Mouse (Mus musculus): ENCODE results near the gene Chst15.

Chst15 gene

DNA sequence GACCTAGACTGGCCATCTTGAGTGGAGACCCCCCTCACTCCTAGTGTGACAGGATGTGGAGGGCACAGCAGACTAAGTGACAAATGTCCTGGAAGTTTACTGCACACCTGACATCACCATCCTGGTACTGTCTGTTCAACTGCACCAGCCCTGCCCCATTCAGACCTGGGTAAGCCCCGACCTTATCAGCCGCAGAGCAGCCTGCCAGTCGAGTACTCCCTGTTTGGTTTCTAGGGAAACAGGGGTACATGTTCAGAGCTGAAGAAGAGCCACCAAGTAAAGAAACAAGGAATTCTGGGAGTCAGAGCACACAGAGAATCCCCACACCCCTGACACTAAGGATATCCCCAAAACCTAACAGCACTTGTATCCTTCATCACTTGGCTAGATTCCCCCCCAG, 55.1 kb downstream of the Chst15 start:
- DNase-seq: no peak

- no peak for DNase-seq
Measured at GRCm38 (mm10) chr7:132260632-132261031, 56.4 kb downstream of the Chst15 start.

DNA sequence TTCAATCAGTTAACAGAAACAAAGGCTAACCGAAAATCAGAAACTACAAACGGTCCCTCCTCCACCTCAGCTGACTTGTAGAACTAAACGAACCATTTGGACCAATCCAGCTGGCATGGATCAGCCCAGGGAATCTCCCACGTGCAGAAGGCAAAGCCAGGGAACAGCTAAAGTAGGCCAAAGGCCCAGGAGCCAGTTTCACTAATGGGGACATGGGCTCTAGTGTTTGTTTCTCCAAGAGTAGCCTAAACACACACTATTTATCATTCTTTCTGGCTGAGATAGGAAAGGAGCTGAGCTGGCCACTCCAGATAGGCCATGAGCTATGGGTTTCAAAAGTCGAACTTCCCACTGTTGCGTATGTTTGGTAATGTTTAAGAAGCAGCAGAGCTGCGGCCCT, 58.2 kb downstream of the Chst15 start:
- peak in 1 of 2 experiments; percentile 34 for DNase-seq

DNA sequence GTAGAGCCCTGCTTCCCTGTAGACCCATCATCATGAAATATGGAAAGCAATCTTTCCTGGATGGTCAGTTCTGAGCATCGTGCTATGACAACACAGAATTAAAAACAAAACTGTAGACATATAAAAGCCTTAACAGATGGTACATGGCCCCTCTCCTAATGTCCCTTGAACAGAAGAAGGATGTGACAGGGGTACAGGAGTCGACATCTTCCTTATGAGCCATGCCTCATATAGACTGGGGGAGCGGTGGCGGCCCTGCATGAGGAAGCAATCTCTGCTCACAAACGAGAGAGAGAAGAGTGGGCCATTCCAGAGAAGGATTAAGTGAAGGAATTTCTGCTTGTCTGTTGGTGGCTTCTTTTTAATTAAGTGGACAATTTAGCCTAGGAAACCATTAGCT, 58.8 kb downstream of the Chst15 start:
- DNase-seq: no peak

DNA sequence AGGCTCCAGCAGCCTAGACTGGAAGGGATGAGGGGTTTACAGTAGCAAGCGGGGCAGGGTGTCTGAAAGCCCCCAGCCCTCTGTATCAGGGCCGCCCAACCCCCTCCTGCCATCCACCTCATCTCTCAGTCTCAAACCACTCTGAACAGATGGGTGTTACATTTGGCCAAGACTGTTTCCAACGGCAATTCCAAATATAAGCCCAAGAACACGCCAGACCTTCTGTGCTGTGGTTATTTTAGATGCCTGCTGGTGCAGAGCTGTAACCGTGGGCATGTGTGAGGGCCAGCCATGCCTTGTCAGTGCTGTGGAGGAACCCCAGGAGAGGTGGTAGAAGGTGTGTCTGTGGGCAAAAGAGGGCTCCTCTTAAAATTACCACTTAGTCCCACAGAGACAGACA, 63.5 kb downstream of the Chst15 start:
- DNase-seq: no peak

DNA sequence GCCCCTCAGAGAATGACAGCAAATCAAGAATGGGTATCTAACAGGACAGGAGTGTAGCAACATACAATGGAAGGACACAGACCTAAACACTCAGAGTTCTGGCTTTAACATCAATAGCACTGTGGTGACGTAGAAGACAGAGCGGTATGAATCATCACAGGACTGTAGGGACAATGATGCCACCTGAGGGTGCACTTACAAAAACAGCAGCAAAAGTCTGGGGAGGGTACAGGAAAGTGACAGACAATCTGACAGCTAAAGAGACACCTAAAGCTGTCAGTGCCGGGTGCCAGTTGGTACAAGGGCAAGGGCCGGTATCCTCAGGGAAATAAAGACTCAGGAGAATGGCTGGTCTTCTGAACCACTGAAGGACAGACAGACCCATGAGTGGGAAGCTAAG, 64.0 kb downstream of the Chst15 start:
- no peak for DNase-seq

DNA sequence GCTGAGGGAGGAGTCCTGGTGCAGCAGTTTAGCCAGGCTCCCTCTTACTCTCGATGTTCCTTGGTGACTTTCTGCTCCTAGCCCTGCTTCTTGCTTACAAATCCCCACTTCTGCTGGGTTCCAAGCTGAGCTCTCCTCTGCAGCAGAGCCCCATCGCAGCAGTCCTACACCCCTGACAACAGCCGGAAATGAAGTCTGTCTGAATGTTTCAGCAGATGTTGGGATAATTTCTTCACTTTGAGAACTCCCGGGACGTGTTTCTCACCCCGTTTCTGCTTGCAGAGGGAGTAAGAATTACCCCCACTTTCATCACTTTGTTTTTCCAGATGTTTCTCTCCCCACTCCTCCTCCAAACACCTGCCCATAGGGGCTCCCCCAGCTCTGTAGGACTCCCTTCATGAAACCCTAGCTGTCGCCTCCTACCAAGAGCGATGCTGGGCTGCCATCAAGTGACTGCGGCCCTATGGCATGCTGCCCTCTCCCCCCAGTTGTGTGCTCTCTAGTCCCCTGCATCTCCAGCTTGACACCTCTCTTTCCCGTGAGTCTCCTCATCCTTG, 67.4 kb downstream of the Chst15 start:
- no peak for DNase-seq

- no peak for DNase-seq
Measured at GRCm38 (mm10) chr7:132247567-132247966, 69.5 kb downstream of the Chst15 start.

DNA sequence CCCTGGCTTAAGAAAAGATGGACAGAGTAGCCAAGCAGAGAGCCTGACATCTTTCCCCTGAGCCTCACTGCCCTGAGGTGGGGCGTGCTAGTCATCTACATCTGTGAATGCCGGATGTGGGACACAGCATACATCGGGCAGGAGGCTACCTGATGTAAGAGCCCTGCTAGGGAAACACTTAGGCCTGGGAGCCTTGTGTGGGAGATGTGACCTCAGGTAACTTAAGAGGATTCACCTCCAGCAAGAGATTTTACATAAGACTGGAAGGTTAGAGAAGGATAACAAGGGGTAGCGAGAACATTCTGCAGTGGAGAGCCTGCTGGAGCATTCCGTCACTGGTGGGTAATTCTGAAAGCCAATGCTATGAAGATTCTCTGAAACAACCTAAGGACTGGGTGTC, 69.9 kb downstream of the Chst15 start:
- DNase-seq: no peak

GRCm38 (mm10) chr7:132245730-132246129, 71.3 kb downstream of the Chst15 start:
- DNase-seq: peak; percentile 39 to 74

GRCm38 (mm10) chr7:132244637-132245036, 72.4 kb downstream of the Chst15 start:
- DNase-seq: no peak

DNA sequence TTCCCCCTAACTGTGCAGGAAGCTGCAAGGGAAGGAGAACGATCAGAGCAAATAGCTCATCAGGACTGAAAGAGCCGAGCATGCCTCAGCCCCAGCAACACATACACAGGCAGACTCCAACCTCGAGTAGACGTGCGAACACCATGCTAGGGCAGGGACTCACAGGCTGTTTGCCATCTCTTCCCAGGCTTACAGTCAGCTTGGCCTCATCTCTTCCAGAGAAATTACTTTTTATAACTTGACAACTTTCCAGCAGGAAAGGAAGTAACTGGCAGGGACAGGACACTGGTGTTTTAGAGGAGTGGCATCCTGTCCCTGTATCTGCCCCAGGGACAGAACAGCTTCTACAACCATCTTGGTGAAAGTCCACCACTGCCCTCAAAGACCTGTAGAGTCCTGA, 73.8 kb downstream of the Chst15 start:
- DNase-seq: peak in 1 of 2 experiments; percentile 52

- DNase-seq: peak; percentile 43
Measured at GRCm38 (mm10) chr7:132242617-132243141, 74.3 kb downstream of the Chst15 start.

DNA sequence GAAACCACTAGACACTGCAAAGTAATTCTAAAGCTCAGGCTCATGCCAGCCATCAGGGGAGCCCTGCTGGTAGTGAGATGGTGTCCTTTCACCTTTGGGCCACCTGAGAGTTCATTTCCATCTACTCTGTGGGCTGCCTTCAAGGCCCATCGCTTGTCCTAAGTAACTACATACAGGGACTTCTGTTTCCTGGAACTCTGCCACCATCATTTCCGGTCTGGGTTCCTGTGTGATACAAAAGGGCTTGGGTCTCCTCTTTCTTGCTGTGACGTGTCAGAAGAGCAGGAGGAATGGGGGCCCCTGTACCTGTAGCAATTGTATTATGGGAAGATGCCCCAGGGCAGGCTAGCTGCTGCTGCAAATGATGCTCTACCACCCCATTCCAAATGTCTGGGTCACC, 78.1 kb downstream of the Chst15 start:
- peak; percentile 44 to 50 for DNase-seq

- DNase-seq: peak; percentile 46 to 74
Measured at GRCm38 (mm10) chr7:132237191-132237590, 79.8 kb downstream of the Chst15 start.

DNA sequence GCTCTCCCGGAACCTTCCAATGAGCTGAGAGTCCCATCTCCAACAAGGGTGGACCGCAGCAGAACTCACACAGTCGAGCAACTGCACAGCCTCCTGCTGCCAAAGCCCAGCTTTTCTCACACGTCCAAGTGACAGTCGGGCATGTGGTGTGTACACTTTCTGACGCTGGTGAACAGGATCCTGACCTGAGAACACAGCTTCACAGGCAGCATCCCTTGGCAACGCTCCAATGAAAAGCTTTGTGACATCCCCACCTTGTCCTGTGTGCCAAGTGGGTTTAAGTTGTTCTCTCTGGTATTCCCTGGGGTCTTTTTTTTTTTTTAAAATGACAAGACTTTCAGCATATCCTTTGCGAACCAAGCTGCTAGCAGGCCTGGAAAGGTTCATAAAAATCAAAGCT, 80.2 kb downstream of the Chst15 start:
- DNase-seq: peak; percentile 45 to 65

GRCm38 (mm10) chr7:132234250-132234649, 82.8 kb downstream of the Chst15 start:
- no peak for DNase-seq

DNA sequence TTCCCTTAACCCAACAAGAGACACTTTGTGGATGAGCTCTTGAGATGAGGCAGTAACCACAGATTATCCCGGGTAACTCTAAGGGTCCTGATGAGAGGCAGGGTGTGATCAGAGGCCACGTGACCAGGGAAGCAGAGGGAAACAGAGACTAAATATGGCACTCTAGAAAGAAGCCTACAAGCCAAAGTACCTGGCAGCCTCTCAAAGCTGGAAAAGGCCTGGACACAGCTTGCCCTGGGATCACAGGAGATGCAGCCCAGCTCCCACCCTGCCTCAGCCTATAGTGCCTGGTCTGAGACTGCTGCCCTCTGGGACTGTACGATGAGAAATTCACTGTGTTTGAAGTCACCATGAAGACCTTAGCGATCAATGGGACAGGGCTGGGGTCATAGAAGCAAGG, 83.3 kb downstream of the Chst15 start:
- DNase-seq: no peak

GRCm38 (mm10) chr7:132232937-132233336, 84.1 kb downstream of the Chst15 start:
- DNase-seq: peak; percentile 60 to 64

DNA sequence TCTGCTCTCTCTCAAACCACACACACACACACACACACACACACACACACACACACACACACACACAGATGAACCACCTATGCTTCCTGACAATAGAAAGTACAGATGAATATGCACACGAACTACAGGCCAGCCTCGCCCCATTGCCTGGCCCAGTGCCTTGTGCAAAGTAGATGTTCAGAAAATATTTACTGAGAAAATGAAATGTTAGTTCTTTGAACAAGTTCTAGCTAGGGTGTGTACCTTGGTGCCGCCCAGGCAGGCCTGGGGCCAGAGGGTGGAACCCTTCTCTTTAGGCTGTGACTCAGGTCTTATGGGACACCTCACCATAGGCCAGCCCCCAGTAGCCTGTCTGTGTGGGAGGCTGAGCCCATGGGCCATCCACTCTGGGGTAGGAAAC, 85.6 kb downstream of the Chst15 start:
- DNase-seq: no peak

DNA sequence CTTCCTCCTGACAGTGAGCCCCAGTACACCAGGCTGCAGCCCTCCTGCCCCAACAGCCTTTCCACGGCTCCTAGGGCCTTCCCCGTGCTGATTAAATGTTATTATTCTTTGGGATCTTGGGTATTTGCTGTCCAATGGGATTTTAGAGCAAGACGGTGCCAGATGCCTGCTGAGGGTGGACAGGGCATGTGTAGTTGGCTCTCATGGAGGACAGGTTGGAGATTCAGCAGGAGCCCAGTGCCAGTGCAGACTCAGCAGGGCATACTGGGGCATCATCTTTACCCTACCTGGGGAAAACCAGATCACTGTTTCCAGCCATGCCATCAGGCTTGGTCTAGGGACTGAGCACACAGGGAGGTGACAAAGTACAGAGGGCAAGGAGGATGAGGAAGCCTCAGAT, 86.1 kb downstream of the Chst15 start:
- DNase-seq: no peak

- DNase-seq: no peak
Measured at GRCm38 (mm10) chr7:132227075-132227640, 89.9 kb downstream of the Chst15 start.

DNA sequence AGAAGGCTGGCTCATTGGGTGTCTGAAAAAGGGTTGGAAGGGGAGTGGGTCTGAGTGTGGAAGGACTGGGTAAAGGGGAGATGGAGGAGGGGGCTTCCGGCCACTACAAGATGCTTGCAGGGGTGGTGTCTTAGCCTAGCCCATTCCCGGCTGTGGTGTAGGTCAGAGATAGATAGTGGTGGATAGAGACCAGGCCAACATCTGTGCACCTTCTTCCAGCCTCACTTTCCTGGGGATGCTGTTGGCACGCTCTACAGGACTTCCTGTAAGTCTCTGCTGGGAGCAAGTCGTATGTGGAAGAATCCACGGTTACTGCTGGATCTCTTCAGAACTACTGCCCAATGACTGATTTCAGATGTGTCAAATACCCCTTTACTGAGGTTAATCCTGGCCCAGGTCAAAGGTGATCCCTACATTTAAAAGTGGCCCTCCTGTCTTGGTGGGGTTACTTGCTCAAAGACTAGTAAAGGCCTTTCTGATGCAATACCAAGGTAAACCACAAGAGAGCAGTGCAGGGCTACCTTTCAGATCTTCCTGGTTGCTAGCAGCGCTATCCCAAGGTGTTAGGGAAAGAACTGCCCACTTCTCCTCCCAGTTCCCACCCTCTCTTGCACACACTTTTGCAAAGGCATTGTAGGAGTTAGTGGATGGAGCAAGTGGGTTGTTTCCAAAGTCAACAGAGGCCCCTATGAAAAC, 90.5 kb downstream of the Chst15 start:
- peak; percentile 88 to 91 for DNase-seq

DNA sequence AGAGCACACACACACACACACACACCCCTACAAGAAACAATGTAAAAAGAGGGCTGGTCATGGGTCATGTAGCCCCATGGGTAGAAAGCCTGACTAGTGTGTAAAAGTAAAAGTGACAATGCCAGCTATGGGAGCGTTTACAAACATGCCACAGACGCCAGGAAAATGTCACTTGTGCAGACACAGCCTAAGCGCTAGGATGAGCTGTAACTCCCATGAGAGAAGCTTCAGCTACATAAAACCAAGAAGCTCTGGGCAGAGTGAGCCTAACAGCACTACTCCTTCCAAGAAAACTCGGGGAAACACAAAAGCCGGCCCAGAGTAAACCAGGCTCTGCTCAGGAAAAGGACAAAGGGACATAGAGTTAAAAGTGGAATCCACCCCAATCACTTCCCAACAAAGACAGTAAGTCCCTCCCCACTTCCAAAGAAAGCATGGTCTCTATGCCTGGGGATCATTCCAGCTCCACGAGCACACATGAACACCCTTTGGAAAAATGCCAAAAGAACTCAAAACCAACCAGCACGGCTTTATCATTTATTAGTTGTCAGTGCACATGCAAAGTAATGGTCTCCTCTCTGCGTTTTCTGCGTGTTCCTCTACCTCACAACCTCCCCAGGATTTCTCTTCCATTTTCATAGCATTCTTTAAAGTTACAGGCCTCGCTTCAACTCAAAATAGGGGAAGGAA, 93.4 kb downstream of the Chst15 start:
- DNase-seq: no peak

Data from kidney, postnatal 36 days (tissue).